Mouse (Mus musculus): ENCODE measurements around the gene Tmem217. TPM values are rescaled to one million over a fixed set of nuclear protein-coding genes. Genes with fewer than 3 reads are reported as not detected.

Gene Tmem217
- 1.8 and 2.4 TPM in 2 replicates for polyA plus RNA-seq (2016; fragmentation: Nextera tagmentation; extraction: Ambion mirVana)

DNA sequence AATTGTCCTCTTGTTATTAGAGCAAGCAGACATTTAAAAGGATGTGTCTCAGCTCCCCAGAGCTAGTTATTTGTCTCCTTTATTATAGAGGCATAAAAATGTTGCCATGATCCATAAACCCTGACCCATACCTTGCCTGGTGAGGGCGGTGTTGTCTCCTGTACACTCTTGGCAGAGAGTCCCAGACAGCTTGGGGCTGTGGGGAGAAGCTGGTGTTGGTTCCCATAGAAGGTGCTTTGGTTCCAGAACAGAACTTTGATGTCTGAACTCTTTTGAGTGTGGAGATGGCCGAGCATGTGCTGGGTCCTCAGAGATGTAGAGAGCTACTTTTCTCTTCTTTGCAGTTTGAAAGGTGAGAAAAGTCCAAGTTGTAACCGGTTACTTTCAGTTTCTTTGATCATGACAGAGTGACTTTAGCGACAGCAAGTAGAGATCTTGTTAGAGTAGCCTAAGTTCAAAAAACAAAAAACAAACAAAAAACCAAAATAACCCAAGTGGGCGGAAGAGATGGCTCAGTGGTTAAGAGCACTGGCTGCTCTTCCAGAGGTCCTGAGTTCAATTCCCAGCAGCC is at the start of gene Tmem217:
Tmem217 (minus strand) TSS at position 224 of the 571 bp plus-strand sequence.
- 96% methylated on average over 5 of the region's 5 CpGs for WGBS
- no peak within 1 kb of the TSS for H3K27ac ChIP-seq
- peaks cover 7% of the 10 kb centered on the region for H3K36me3 ChIP-seq
- peaks cover 20% of the 10 kb centered on the region for H3K4me1 ChIP-seq
- no peak within 1 kb of the TSS; the same call in 1 of the 2 replicates for H3K4me2 ChIP-seq (replicated peaks)
- no peaks in the 10 kb centered on the region for H3K9me3 ChIP-seq (replicated peaks)
- H3K27me3 ChIP-seq, result no peaks in the 10 kb centered on the region
- H3K4me3 ChIP-seq, result no peak within 1 kb of the TSS
- H3K9ac ChIP-seq, result no peak within 1 kb of the TSS
- ATAC-seq (ENCODE audit: low FRiP score), result no peak

DNA sequence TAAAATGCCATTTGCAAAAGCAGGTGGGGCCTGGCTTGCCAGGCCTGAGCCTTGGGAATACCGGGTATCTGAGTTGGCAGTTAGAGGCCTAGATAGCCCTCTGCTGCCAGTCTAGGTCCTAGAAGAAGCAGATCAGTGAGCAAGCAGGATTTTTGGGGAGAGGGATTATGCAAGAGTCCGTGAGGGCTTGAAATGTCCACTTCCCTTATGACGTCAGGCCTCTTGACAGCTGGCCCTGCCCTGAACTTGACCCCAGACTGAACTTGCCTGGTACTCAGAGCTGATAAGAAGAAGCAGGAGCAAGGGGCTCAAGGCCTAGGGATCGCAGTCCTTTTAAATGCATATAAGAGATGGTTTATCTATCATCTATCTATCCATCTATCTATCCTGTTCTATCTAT is 49.2 kb upstream of the Tmem217 start:
- no peak overlapping the region for H3K4me2 ChIP-seq (replicated peaks)
- H3K4me1 ChIP-seq, result peaks cover 13% of the 10 kb centered on the region
- no peaks in the 10 kb centered on the region for H3K9me3 ChIP-seq (replicated peaks)
- WGBS, result 90% methylated on average over 4 of the region's 4 CpGs
- no peak overlapping the region for H3K4me3 ChIP-seq
- ATAC-seq (ENCODE audit: low FRiP score), result no peak
- H3K36me3 ChIP-seq, result peaks cover 66% of the 10 kb centered on the region
- no peak overlapping the region for H3K27ac ChIP-seq
- no peak overlapping the region for H3K9ac ChIP-seq
- no peaks in the 10 kb centered on the region for H3K27me3 ChIP-seq

DNA sequence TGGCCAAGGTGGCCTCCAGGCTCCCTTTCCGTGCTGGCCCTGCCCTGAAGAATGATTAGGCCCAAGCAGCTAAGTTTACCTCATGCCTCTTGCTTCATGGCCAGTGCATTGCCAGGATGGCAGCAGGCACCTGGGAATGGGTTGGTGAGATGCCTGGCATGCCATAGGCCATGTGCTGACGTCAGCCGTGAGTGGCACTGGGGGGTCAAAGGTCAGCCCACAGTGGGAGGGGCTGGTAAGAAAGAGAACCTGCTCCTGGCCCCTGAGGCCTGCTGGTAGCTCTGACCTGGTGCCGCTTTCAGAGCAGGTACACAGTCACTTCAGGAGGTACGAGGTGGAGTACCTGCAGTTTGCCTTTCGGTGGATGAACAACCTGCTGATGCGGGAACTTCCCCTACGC is 47.4 kb upstream of the Tmem217 start:
- no peaks in the 10 kb centered on the region for H3K9me3 ChIP-seq (replicated peaks)
- H3K4me1 ChIP-seq, result peaks cover 18% of the 10 kb centered on the region
- WGBS, result 89% methylated on average over 8 of the region's 8 CpGs
- no peak overlapping the region for H3K4me3 ChIP-seq
- no peak overlapping the region for H3K9ac ChIP-seq
- H3K27ac ChIP-seq, result no peak overlapping the region
- peaks cover 73% of the 10 kb centered on the region for H3K36me3 ChIP-seq
- ATAC-seq (ENCODE audit: low FRiP score), result no peak
- no peak overlapping the region for H3K4me2 ChIP-seq (replicated peaks)
- no peaks in the 10 kb centered on the region for H3K27me3 ChIP-seq

DNA sequence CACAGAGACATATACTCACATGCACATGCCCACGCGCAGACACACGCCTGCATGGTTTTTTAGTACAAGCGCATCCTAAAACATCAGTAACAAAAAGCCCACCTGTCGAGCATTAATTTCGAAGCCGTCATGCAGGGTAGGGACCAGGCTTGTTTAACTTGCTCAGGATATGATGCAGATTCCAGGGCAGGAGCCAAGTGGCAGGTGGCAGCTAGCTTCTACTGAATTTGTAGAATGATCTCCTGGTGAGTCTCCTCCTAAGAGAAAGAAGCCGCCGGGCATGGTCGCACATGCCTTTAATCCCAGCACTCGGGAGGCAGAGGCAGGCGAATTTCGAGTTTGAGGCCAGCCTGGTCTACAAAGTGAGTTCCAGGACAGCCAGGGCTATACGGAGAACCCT is 46.9 kb upstream of the Tmem217 start:
- peaks cover 75% of the 10 kb centered on the region for H3K36me3 ChIP-seq
- no peaks in the 10 kb centered on the region for H3K9me3 ChIP-seq (replicated peaks)
- no peak overlapping the region for H3K4me3 ChIP-seq
- no peak for ATAC-seq (ENCODE audit: low FRiP score)
- 93% methylated on average over 14 of the region's 14 CpGs for WGBS
- H3K27ac ChIP-seq, result no peak overlapping the region
- H3K9ac ChIP-seq, result no peak overlapping the region
- H3K4me1 ChIP-seq, result peaks cover 18% of the 10 kb centered on the region
- no peaks in the 10 kb centered on the region for H3K27me3 ChIP-seq
- H3K4me2 ChIP-seq (replicated peaks), result no peak overlapping the region

DNA sequence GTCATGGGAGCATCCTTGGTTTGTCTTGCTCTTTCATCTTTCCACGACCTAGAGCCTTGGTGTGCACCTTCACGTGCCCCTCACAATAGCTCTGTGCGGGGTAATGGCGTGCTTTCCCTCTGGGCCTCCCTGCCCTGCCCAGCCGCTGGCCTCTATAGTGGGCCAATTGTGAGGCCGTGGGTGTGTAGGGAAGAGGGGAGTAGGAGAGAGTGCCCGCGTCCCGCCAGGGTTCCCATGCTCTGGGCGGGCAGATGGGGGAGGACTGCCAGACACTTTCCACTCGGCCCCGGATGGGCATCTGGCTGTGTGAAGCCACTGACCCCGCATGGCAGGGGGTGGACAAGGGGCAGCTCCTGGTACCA is 44.6 kb upstream of the Tmem217 start:
- WGBS, result 64% methylated on average over 13 of the region's 13 CpGs
- no peak overlapping the region for H3K4me2 ChIP-seq (replicated peaks)
- H3K9ac ChIP-seq, result 0 out of 2 replicates have a peak overlapping the region, but pooled peaks have one; percentile 10
- peak; percentile 46; the same call in 1 of the 2 replicates for ATAC-seq (ENCODE audit: low FRiP score)
- H3K27ac ChIP-seq, result 0 out of 2 replicates have a peak overlapping the region, but pooled peaks have one; percentile 12
- H3K9me3 ChIP-seq (replicated peaks), result no peaks in the 10 kb centered on the region
- H3K4me1 ChIP-seq, result peaks cover 18% of the 10 kb centered on the region
- no peaks in the 10 kb centered on the region for H3K27me3 ChIP-seq
- peaks cover 62% of the 10 kb centered on the region for H3K36me3 ChIP-seq
- no peak overlapping the region for H3K4me3 ChIP-seq

DNA sequence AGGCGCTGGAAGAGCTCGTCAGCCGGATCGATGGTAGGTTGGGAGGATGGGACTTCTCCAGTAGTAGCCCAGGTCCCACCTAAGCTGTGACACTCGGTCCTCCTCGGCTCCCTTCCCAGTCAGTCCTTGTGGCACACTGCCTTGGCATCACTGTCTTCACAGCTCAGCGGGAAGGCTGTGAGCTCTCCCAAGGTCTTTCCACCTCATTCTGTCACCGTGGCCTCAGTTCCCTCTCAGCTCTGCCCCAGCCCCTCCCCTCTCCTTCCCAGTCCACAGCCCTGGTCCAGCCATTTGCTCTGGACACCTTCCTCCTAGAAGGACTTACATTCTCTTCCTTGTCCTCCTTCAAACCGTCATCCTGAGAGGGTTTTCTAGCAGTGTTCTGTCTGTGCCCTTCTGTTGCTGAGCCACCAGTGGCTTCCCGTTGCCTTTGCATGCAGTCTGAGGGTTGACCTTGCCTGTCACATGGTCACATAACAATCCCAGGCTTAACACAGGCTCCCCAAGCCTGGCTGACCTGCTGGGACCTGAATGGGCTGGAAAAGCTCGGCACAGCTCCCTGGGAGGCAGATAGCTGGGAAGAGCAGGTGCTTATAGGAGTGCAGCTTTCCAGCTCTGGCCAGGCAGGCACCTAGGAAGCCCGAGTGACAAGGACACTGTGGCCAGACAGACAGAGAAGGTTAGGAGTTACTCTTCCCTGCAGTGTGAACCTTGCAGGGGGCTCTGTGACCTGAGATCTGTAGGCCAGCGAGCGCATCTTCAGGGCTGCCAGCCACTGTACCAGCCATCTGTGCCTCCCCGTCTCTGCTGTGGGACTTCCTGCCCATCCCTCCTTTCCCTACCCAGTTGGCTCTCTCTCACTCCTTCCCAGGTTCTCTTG is 43.9 kb upstream of the Tmem217 start:
- Histone ChIP-seq H3K4me2 (replicated peaks) (no peak overlapping the region), H3K4me3 (no peak overlapping the region), H3K27me3 (no peaks in the 10 kb centered on the region), H3K36me3 (peaks cover 60% of the 10 kb centered on the region), H3K27ac (peak overlapping the region; percentile 12; the same call in 1 of the 2 replicates), H3K4me1 (peaks cover 18% of the 10 kb centered on the region), H3K9me3 (replicated peaks) (no peaks in the 10 kb centered on the region), H3K9ac (0 out of 2 replicates have a peak overlapping the region, but pooled peaks have one; percentile 10)
- ATAC-seq (ENCODE audit: low FRiP score), result peak; percentile 4; the same call in 1 of the 2 replicates
- 77% methylated on average over 15 of the region's 15 CpGs for WGBS

DNA sequence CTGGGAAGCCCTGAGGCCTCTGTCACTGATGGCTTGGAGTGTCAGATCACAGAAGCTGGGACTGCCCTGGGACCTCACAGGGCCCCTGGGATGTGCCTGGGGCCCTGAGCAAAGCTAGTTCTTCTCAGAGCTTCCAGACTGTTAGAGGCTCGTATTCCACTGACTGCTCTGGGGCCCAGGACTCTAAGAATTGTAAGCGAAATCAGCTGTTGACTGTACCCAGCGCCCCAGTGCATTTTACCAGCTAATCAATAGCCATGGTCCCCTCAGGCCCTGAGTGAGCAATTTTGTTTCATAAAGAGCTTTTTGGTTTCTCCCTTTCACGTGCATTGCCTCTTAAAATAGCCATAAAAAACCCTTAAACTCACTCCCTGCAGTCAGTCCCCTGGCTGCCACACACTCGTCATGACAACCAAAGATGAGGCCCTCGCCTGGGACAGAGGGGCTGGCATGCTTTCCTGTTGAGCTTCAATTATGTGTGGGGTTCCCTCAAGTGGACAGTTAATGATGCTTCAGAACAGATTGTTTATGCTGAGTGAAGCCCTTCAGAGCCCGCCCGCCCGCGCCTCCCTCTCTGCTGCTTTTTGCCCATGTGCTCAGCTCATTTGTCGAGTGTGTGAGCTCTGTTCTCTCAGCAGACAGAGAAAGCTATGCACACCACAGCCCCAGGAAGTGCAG is 37.2 kb upstream of the Tmem217 start:
- WGBS, result 30% methylated on average over 10 of the region's 11 CpGs

DNA sequence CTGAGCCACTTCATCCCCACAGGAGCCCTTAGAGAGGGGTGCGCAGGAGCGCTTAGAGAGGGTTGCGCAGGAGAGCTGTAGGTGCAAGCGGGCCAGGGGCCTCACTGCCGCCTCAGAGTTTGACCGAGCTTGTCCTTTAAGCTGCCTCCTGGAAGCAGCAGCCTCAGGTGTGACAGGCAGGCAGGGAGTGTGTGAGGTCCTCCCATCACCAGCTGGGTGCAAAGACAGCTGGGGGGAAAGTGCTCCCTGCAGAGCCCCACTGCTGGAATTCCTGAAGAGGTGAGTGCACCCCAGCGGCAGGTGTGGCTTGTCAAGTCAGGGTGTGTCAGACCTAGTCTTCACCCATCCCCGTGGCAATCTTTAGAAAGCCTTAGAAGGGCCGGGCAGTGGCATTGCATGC is 34.7 kb upstream of the Tmem217 start:
- H3K36me3 ChIP-seq, result peaks cover 31% of the 10 kb centered on the region
- H3K4me2 ChIP-seq (replicated peaks), result no peak overlapping the region
- 88% methylated on average over 9 of the region's 9 CpGs for WGBS

More for the DNA sequence above, 37.2 kb upstream of the Tmem217 start:
- no peaks in the 10 kb centered on the region for H3K9me3 ChIP-seq (replicated peaks)
- H3K9ac ChIP-seq, result 0 out of 2 replicates have a peak overlapping the region, but pooled peaks have one; percentile 25
- peak overlapping the region; percentile 66 for H3K27ac ChIP-seq
- H3K36me3 ChIP-seq, result peaks cover 20% of the 10 kb centered on the region
- no peak overlapping the region for H3K4me2 ChIP-seq (replicated peaks)
- H3K27me3 ChIP-seq, result no peaks in the 10 kb centered on the region
- peak; percentile 61; the same call in 1 of the 2 replicates for ATAC-seq (ENCODE audit: low FRiP score)
- H3K4me1 ChIP-seq, result peaks cover 13% of the 10 kb centered on the region
- no peak overlapping the region for H3K4me3 ChIP-seq

DNA sequence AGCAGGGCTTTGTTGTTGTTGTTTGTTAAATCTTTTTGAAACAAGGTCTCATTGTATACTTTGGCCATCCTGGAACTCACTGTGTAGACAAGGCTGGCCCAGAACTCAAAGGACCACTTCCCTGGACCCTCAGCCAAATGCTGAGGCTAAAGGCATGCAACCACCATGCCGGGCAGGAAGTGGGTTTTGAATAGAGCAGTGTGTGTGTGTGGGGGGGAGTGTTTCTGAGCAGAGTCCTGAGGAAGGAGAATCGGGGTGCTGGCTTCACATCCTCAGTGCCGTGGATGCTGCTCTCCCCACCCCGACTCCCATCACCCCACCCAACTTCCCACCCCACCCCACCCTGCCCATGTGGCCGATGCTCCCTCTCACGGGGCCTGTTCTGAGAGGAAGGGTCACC is 33.3 kb upstream of the Tmem217 start:
- no peak overlapping the region for H3K27ac ChIP-seq
- no peak overlapping the region for H3K9ac ChIP-seq

More for the DNA sequence above, 34.7 kb upstream of the Tmem217 start:
- H3K4me1 ChIP-seq, result peaks cover 13% of the 10 kb centered on the region
- H3K4me3 ChIP-seq, result no peak overlapping the region
- no peaks in the 10 kb centered on the region for H3K9me3 ChIP-seq (replicated peaks)
- H3K27ac ChIP-seq, result no peak overlapping the region
- H3K27me3 ChIP-seq, result no peaks in the 10 kb centered on the region
- no peak overlapping the region for H3K9ac ChIP-seq
- ATAC-seq (ENCODE audit: low FRiP score), result no peak

DNA sequence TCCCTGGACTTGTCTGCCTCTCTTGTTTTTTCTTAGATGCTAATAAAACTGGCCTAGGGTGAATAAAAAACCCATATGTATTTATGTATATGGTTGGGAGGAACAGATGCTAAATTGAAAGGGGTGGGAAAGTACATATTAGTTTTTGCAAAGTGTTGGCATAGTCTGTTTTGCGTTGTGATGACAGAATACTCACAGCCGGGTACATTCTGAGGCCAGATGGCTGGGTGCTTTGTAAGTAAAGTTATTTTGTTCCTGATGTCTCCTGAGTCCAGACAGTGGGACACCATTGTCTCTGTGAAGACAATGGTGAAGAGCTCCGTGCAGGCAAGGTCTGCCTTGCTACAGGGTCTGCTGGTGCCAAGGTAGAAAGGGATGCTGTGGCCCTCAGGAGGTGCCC is 32.6 kb upstream of the Tmem217 start:
- Histone ChIP-seq H3K4me1 (peaks cover 12% of the 10 kb centered on the region), H3K9ac (no peak overlapping the region), H3K4me3 (no peak overlapping the region), H3K27ac (no peak overlapping the region), H3K27me3 (no peaks in the 10 kb centered on the region), H3K4me2 (replicated peaks) (no peak overlapping the region), H3K36me3 (peaks cover 48% of the 10 kb centered on the region), H3K9me3 (replicated peaks) (no peaks in the 10 kb centered on the region)
- no peak for ATAC-seq (ENCODE audit: low FRiP score)
- WGBS, result 75% methylated on average over 3 of the region's 3 CpGs

More for the DNA sequence above, 33.3 kb upstream of the Tmem217 start:
- Histone ChIP-seq H3K4me1 (peaks cover 13% of the 10 kb centered on the region), H3K4me2 (replicated peaks) (no peak overlapping the region), H3K4me3 (no peak overlapping the region), H3K36me3 (peaks cover 41% of the 10 kb centered on the region), H3K27me3 (no peaks in the 10 kb centered on the region), H3K9me3 (replicated peaks) (no peaks in the 10 kb centered on the region)
- no peak for ATAC-seq (ENCODE audit: low FRiP score)
- 85% methylated on average over 6 of the region's 6 CpGs for WGBS

DNA sequence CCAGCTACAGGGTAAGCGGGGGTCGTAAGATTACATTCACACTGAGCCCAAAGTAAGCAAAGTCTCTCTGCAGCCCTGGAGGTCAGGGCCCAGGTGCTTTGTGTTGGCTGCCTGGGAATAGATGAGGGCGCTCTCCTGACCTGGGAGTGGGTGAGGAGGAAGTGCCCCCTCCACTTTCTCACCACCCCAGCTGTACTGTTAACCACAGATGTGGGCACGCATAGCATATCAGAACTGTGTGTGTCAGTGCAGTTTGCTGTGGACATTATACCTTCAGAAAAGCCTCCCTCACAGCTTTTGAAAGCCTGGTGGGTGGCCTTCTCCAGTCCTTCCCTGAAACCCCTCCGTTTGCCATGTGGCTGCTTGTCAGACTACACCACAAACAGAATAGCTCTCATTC is 32.1 kb upstream of the Tmem217 start:
- peaks cover 53% of the 10 kb centered on the region for H3K36me3 ChIP-seq

DNA sequence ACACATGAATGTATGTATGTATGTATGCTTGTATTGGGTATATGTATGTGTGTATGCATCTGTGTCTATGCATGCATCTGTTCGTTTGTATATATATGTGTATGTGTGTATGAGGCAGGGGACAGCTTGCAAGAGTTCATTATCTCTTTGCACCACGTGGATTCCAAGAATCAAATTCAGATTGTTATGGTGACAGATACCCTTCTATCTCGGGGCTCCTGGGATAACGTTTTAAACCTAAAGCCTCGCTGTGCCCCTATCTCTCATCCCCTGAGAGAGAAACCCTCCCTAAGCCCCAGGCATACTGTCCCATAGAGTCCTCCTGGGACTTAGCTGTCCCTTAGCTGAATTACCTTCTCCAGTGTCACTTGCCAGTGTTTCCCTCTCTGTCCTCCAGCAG is 31.4 kb upstream of the Tmem217 start:
- Histone ChIP-seq H3K36me3 (peaks cover 59% of the 10 kb centered on the region), H3K4me1 (no peaks in the 10 kb centered on the region; the same call in 1 of the 2 replicates), H3K9me3 (replicated peaks) (no peaks in the 10 kb centered on the region), H3K4me2 (replicated peaks) (no peak overlapping the region), H3K9ac (no peak overlapping the region), H3K27ac (no peak overlapping the region), H3K27me3 (no peaks in the 10 kb centered on the region), H3K4me3 (no peak overlapping the region)
- 91% methylated on average over 5 of the region's 5 CpGs for WGBS
- no peak for ATAC-seq (ENCODE audit: low FRiP score)

More for the DNA sequence above, 32.1 kb upstream of the Tmem217 start:
- Histone ChIP-seq H3K9ac (no peak overlapping the region), H3K4me1 (peaks cover 7% of the 10 kb centered on the region), H3K27me3 (no peaks in the 10 kb centered on the region), H3K4me2 (replicated peaks) (no peak overlapping the region), H3K27ac (no peak overlapping the region), H3K4me3 (no peak overlapping the region), H3K9me3 (replicated peaks) (no peaks in the 10 kb centered on the region)
- ATAC-seq (ENCODE audit: low FRiP score), result no peak
- WGBS, result 78% methylated on average over 5 of the region's 5 CpGs

Data from hindbrain, embryonic 12.5 days (tissue).